Mouse (Mus musculus) adrenal gland, postnatal 4 days (tissue): ENCODE measurements around the gene Wwc1. TPM values are rescaled to one million over a fixed set of nuclear protein-coding genes. Genes with fewer than 3 reads are reported as not detected.
A peak's percentile ranks its signal among the peaks of the same experiment; 100 is the strongest.

ENCODE experiments used
- DNase-seq, 2 experiments: peaks; one replicate each; pipeline ENCODE4 v3.0.0; 2021 to 2022; ENCODE audit warnings: low spot score in 2 of 2, mixed read lengths in 2 of 2
- long read RNA-seq, 2 experiments: library from polyadenylated mRNA; stranded (forward); transcript quantifications; one replicate each; pipeline ENCODE4 v2.0.0; 2021
- total RNA-seq, 2 experiments: library from RNA; stranded (reverse); gene quantifications; 2 replicates each; pipeline ENCODE4 v1.2.3; 2021

Gene Wwc1
- total RNA-seq = 10 to 100 TPM; 39.6 to 57.7 TPM
- long read RNA-seq, experiment 1, full-length matches to known transcripts = 21 of 36 reads
- long read RNA-seq, experiment 1, partial matches to known transcripts = 8 of 36 reads
- long read RNA-seq, experiment 1, other reads (novel, unspliced or antisense) = 7 of 36 reads
- long read RNA-seq, experiment 2, full-length matches to known transcripts = 84 of 118 reads
- long read RNA-seq, experiment 2, partial matches to known transcripts = 21 of 118 reads
- long read RNA-seq, experiment 2, other reads (novel, unspliced or antisense) = 13 of 118 reads

- DNase-seq = peak in 1 of 2 experiments; percentile 19
These were observed at the start of gene Wwc1 for GRCm38 (mm10) chr11:35980411-35980917. Wwc1 (minus strand) TSS chr11:35980527.

- no peak for DNase-seq
These were observed 39.7 kb upstream of the Wwc1 start for GRCm38 (mm10) chr11:36020009-36020408.

GRCm38 (mm10) chr11:36013179-36013578, 32.9 kb upstream of the Wwc1 start:
- DNase-seq = no peak

- no peak for DNase-seq
These were observed 29.2 kb upstream of the Wwc1 start for GRCm38 (mm10) chr11:36009281-36010208.

GRCm38 (mm10) chr11:36002900-36003299, 22.6 kb upstream of the Wwc1 start:
- no peak for DNase-seq

- peak; percentile 70 to 75 for DNase-seq
These were observed 21.1 kb upstream of the Wwc1 start for GRCm38 (mm10) chr11:36001282-36001970.

GRCm38 (mm10) chr11:36000585-36001281, 20.4 kb upstream of the Wwc1 start:
- no peak for DNase-seq

GRCm38 (mm10) chr11:36000038-36000437, 19.7 kb upstream of the Wwc1 start:
- no peak for DNase-seq

- no peak for DNase-seq
These were observed 17.7 kb upstream of the Wwc1 start for GRCm38 (mm10) chr11:35998048-35998447.

GRCm38 (mm10) chr11:35995310-35995709, 15.0 kb upstream of the Wwc1 start:
- DNase-seq = no peak

- no peak for DNase-seq
These were observed 11.5 kb upstream of the Wwc1 start for GRCm38 (mm10) chr11:35991846-35992245.

GRCm38 (mm10) chr11:35989967-35990366, 9.6 kb upstream of the Wwc1 start:
- no peak for DNase-seq

- no peak for DNase-seq
These were observed 5.6 kb upstream of the Wwc1 start for GRCm38 (mm10) chr11:35985841-35986393.

- no peak for DNase-seq
These were observed 2.4 kb upstream of the Wwc1 start for GRCm38 (mm10) chr11:35982734-35983133.

- DNase-seq = no peak
These were observed 455 bp downstream of the Wwc1 start for GRCm38 (mm10) chr11:35979733-35980410.

GRCm38 (mm10) chr11:35979266-35979732, 1.0 kb downstream of the Wwc1 start:
- no peak for DNase-seq

- no peak for DNase-seq
These were observed 2.5 kb downstream of the Wwc1 start for GRCm38 (mm10) chr11:35977796-35978195.

- no peak for DNase-seq
These were observed 3.2 kb downstream of the Wwc1 start for GRCm38 (mm10) chr11:35977096-35977495.

GRCm38 (mm10) chr11:35976482-35976881, 3.8 kb downstream of the Wwc1 start:
- DNase-seq = no peak
